Mouse (Mus musculus): Measurements from ENCODE around the gene Pbx3. TPM values are rescaled to one million over a fixed set of nuclear protein-coding genes. Genes with fewer than 3 reads are reported as not detected.

Pbx3 gene
- 11.8 TPM for polyA plus RNA-seq (2014; fragmentation: Illumina TruSeq; extraction: RNeasy Lipid Tissue Mini Kit (QIAGEN cat#74804); ENCODE audit: low replicate concordance)

DNA sequence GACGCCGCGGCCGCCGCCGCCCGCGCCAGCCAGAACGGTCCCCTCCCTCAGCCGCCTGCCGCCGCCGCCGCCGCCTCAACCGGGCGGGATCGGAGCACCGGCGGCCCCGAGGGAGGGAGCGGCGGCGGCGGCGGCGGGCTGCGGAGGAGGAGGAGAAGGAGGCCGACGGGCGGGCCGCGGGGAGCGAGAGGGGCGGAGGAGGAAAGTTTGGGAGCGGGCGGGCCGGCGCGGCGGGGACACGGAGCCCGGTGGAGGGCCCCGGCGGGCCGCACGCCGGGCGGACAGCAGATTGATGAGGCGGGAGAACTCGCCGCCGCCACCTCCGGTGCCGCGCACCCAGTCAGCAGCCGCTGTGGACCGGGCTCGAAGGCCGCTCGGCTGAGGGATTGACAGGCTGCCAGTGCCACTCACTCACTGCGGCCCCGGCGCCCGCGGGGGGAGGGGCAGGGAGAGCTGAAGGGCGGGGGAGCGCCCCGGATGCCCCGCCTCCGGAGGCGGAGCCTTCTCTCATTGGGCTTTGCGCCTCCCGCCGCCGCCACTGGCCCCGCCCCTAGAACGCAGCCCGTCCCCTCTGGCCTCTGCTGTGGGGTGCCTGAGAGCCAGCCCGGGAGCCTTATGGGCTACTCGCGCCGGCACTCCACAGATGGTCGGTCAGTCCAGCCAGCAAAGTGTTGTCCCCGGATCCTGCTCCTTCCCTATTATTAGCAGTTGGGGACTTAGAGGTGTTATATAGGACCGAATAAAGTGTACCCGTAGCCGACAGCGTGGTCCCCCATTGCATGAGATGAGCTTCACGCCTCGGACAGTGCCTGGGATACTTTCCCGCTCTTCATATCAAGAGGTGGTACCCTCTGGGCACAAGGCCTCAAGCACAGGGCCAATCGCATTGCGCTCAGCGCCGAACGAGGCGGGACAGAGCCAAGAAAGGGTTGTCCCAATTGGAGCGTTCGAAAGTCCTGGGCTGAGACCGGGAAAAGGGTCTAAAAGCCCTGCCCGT lies at the start of gene Pbx3:
Gene Pbx3 (minus strand): TSS at position 838 of the 997 bp plus-strand sequence.

DNA sequence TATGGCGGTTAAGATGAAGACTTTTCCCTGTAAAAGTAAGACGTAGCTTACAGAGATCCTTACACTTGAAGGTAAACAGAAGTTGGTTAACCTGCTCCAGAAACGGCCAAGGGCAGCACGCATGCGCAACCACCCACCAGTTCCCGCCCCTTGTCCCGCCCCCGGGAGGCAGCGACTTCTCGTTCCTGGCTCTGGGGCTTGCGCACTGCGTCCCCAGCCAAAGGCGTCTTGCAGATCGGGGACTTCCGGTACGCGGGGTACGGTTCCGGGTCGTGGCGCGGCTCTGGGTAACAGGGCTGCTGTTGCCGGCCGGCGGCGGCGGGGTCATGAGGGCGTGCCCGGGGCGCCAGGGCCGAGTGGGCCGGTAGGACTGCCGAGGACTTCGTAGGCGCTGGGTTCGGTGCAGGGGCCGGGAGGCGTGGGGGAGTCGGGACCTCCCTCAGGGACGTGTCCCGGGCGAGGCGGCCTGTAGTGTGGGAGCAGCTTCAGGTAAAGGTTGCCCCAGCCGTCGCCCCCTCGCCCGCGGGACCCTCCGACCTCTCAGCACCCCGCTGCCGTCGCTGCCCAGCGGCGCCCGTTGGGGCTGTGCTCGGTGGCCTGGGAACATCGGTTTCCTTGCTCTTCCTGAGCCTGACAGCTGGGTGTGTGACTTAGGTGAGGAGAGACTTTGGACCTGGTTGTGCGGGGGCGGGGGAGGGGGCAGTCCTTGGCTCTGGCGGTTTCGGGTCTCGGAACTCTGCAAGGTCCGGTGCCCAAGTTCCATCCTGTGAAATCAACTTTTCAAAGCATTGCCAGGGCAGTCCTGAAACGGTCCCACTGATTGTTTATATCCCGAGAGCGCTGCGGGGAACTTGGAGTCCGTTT lies 33.9 kb upstream of the Pbx3 start, which contains the start of gene Mapkap1:
Gene Mapkap1 (plus strand): TSS at position 171 of the 864 bp plus-strand sequence.

Other genes with a start within 250 kb of the Pbx3 start
- 105 TPM for gene Mapkap1, start 33.6 kb upstream of the Pbx3 start, polyA plus RNA-seq (2014; fragmentation: Illumina TruSeq; extraction: RNeasy Lipid Tissue Mini Kit (QIAGEN cat#74804); ENCODE audit: low replicate concordance)